Mouse (Mus musculus) right cerebral cortex, postnatal 14 days (tissue): Measurements from ENCODE around the gene Hoxc12.

Experiments
- DNase-seq: peaks from one replicate; pipeline ENCODE4 v3.0.0; 2022

The Hoxc12 gene

GRCm38 (mm10) chr15:102984925-102985324 is 48.4 kb downstream of the Hoxc12 start:
- no peak for DNase-seq

GRCm38 (mm10) chr15:102987124-102987833 is 50.7 kb downstream of the Hoxc12 start:
- peak; percentile 88 for DNase-seq

- no peak for DNase-seq
Observed at GRCm38 (mm10) chr15:102988078-102988477, 51.5 kb downstream of the Hoxc12 start.
